Mouse (Mus musculus) liver, embryonic 14.5 days (tissue): Measurements from ENCODE around the gene Myoz1. TPM values are rescaled to one million over a fixed set of nuclear protein-coding genes. Genes with fewer than 3 reads are reported as not detected.

Source experiments
- ATAC-seq: fragments of 200-750 bp; cut with Nextera tagmentation; 2 replicates; pipeline ENCODE4 v1.8.0; 2017; ENCODE audit warnings: moderate number of reproducible peaks, mild to moderate bottlenecking, moderate library complexity; ENCODE audit not compliant: insufficient read depth
- DNase-seq, 3 experiments: peaks; one replicate each; pipeline ENCODE4 v3.0.0-alpha.2; 2012 to 2013; ENCODE audit warnings: low read depth in 3 of 3, low spot score in 3 of 3
- H3K27ac ChIP-seq: fragments of 300-500 bp; sonication (generic); 2 replicates; pipeline ENCODE4 v1.5.1; 2014; ENCODE audit warnings: moderate library complexity, mild to moderate bottlenecking, control low read depth, inconsistent platforms
- H3K27me3 ChIP-seq: fragments of 300-500 bp; sonication (generic); 2 replicates; pipeline ENCODE4 v1.6.1; 2014; ENCODE audit warnings: mild to moderate bottlenecking, low read length, moderate library complexity; ENCODE audit not compliant: control insufficient read depth, insufficient read depth
- H3K36me3 ChIP-seq: fragments of 300-500 bp; sonication (generic); replicated peaks from 2 replicates; pipeline ENCODE4 v1.6.1; 2014; ENCODE audit warnings: low read depth; ENCODE audit not compliant: control insufficient read depth, insufficient read depth
- H3K4me1 ChIP-seq, 2 experiments: fragments of 200-500 bp in 1 of 2; fragments of 300-500 bp in 1 of 2; sonication (generic) in 1 of 2; replicated peaks; 2 replicates each; pipeline ENCODE4 v1.6.1; 2012 to 2014; ENCODE audit warnings: antibody characterized with exemption in 1 of 2, inconsistent platforms in 1 of 2, low read length in 1 of 2; ENCODE audit not compliant: control insufficient read depth in 2 of 2, insufficient read depth in 2 of 2
- H3K4me2 ChIP-seq: fragments of 300-500 bp; sonication (generic); 2 replicates; pipeline ENCODE4 v1.6.1; 2014; ENCODE audit warnings: low read depth, mild to moderate bottlenecking, control low read depth, moderate library complexity
- H3K4me3 ChIP-seq, 2 experiments: fragments of 200-500 bp in 1 of 2; fragments of 300-500 bp in 1 of 2; sonication (generic) in 1 of 2; 2 replicates each; pipeline ENCODE4 v1.5.1; 2012 to 2014; ENCODE audit warnings: low read depth in 2 of 2, low read length in 2 of 2, mild to moderate bottlenecking in 2 of 2, control low read depth in 1 of 2, inconsistent platforms in 1 of 2, moderate library complexity in 1 of 2; ENCODE audit not compliant: insufficient read depth in 1 of 2
- H3K9ac ChIP-seq: fragments of 300-500 bp; sonication (generic); replicated peaks from 2 replicates; pipeline ENCODE4 v1.6.1; 2014; ENCODE audit warnings: mild to moderate bottlenecking, control low read depth, moderate library complexity
- H3K9me3 ChIP-seq: fragments of 300-500 bp; sonication (generic); 2 replicates; pipeline ENCODE4 v1.6.1; 2016; ENCODE audit warnings: low read length, mixed read lengths; ENCODE audit not compliant: control insufficient read depth
- CTCF ChIP-seq: IDR thresholded peaks from 2 replicates; pipeline ENCODE4 v1.5.1; 2016; ENCODE audit warnings: antibody characterized with exemption, low read depth, control low read depth
- EP300 ChIP-seq: IDR thresholded peaks from 2 replicates; pipeline ENCODE4 v1.6.1; 2016; ENCODE audit warnings: antibody characterized with exemption, low read depth
- WGBS: fragments of 180-500 bp; shearing (Covaris S2); extraction: QIAGEN DNeasy Blood & Tissue Kit; methylation state at CpG from one replicate; pipeline ENCODE4 v1.1.7; 2014; ENCODE audit not compliant: insufficient replicate concordance; 5-methylcytosine and 5-hydroxymethylcytosine counted together
- polyA plus RNA-seq, 2 experiments: library from polyadenylated mRNA; depleted of rRNA in 1 of 2; stranded (reverse) in 1 of 2; unstranded in 1 of 2; fragments of >200 nt; fragmentation: Nextera tagmentation in 1 of 2; extraction: Ambion mirVana in 1 of 2; gene quantifications; 2 replicates each; pipeline versions ENCODE4 v1.2.1 to v1.2.3; 2012 to 2014

Gene Myoz1
- polyA plus RNA-seq, 2 experiments: 0.10 TPM; not detected in 1

DNA sequence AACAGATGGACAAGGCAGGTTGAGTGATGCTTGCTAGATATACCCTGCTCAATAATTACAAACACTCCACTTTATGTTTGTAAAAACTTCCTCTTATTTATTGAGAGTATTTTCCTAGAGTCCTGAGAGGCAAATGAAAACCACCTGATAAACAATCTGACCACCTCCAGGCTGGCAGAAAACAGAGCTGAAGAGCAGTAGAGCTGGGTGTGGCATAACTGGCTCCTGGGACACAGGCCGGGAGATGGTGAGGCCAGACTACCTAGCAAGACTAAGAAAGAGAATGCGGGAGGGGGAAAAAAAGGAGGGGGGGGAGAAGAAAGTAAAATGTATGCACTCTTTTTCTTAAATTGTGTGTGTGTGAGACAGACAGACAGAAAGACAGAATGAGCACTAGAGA, 33.9 kb downstream of the Myoz1 start:
- Histone ChIP-seq H3K4me2 (no peak overlapping the region), H3K27me3 (no peaks in the 10 kb centered on the region), H3K9ac (no peak overlapping the region), H3K4me1 (peaks cover 3 to 9% of the 10 kb centered on the region in 2 experiments), H3K4me3 (no peak overlapping the region), H3K36me3 (no peaks in the 10 kb centered on the region), H3K9me3 (no peaks in the 10 kb centered on the region), H3K27ac (no peak overlapping the region)
- WGBS: 37% methylated on average over 2 of the region's 2 CpGs
- DNase-seq (no peak), ATAC-seq (no peak)
- no peak for TF ChIP-seq EP300
- no peak for TF ChIP-seq CTCF

DNA sequence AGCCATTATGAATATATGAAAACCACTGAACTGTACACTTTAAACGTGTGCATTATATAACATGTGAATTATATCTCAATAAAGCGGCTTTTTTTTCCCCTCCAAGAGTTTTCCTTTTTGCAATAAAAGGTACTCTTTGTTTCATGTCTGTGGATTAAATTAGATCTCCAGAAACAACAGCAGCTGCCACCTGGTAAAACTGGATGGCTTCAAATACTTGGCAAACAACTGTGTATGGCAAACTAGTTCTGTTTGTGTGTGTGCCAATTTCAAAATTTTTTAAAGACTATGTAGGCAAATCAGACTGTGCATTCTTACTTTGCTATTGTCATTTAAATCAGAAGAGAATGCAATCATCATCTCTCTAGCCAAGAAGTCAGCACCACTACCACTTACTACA, 34.4 kb downstream of the Myoz1 start:
- DNase-seq: no peak
- ATAC-seq: no peak
- Histone ChIP-seq H3K9me3 (no peaks in the 10 kb centered on the region), H3K9ac (no peak overlapping the region), H3K27ac (no peak overlapping the region), H3K36me3 (no peaks in the 10 kb centered on the region), H3K4me2 (no peak overlapping the region), H3K4me1 (peaks cover 3 to 9% of the 10 kb centered on the region in 2 experiments), H3K27me3 (no peaks in the 10 kb centered on the region), H3K4me3 (no peak overlapping the region)
- WGBS: 63% methylated on average over 2 of the region's 2 CpGs
- TF ChIP-seq EP300 (no peak), CTCF (no peak)

DNA sequence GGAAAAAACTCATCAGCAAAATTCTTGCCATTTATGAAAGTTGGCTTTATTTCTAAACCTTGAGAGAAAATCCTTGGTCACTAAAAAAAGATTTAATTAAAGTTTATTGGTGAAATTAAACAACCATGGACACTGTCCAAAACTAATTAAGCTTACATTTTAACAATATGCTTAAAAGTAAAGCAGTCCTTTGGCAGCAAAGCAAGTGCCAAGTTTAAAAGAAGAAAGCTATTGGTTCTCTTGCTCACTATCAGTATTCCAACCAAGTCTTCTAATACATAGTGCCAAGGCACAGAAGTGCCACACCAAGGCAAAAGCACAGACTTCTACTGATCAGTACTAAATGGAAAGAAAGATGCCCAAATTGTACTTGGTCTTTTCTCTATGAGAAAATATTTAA, 37.2 kb downstream of the Myoz1 start:
- Histone ChIP-seq H3K9me3 (no peaks in the 10 kb centered on the region), H3K36me3 (no peaks in the 10 kb centered on the region), H3K9ac (no peak overlapping the region), H3K27ac (no peak overlapping the region), H3K4me2 (no peak overlapping the region), H3K27me3 (no peaks in the 10 kb centered on the region), H3K4me3 (no peak overlapping the region), H3K4me1 (peaks cover 12 to 26% of the 10 kb centered on the region in 2 experiments)
- TF ChIP-seq EP300 (no peak), CTCF (no peak)
- ATAC-seq: no peak
- no peak for DNase-seq

DNA sequence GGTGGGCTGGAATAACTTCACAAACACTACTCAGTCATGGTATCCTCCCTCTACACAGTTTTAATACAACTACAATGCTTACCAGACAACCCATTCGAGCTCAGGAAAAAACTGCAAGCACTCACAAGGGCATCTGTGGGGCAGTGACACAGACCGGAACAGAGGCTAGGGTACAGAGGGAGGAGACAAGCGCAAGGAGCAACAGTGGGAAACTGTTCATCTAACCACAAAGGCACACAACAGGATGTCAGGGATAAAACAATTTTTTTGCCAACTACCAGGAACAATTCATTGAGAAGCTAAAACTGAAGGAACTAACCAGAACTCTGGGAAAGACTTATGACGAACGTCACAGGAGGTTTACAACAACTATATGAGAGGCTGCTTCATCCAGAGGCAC, 38.1 kb downstream of the Myoz1 start:
- no peak overlapping the region; the same call in 1 of the 2 replicates for H3K4me2 ChIP-seq
- H3K27me3 ChIP-seq: no peaks in the 10 kb centered on the region
- peaks cover 12 to 26% of the 10 kb centered on the region in 2 experiments for H3K4me1 ChIP-seq
- TF ChIP-seq EP300: no peak
- no peak for TF ChIP-seq CTCF
- no peak overlapping the region for H3K9ac ChIP-seq
- no peak overlapping the region for H3K4me3 ChIP-seq
- no peaks in the 10 kb centered on the region for H3K9me3 ChIP-seq
- ATAC-seq: no peak
- no peaks in the 10 kb centered on the region for H3K36me3 ChIP-seq
- H3K27ac ChIP-seq: no peak overlapping the region
- DNase-seq: no peak
- WGBS: 28% methylated on average over 5 of the region's 5 CpGs

DNA sequence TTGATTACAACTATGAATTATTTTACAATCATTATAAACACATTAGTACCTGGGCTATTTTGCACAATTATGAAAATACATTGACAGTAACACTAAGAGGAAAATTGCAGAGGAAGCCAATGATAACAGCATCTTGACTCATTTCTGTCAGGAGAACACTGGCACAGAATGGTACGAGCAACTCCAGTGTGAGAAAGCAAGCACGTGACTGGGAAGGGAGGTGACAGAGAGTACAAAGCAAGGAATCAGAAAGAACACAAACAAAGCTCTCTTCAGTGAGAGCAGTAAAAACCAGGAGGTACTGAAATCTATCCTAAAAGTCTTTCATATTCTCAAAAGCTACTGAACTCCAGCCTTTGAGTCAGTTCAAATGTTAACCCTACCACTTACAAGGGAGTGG, 39.9 kb downstream of the Myoz1 start:
- no peak for DNase-seq
- H3K4me3 ChIP-seq: no peak overlapping the region
- no peak overlapping the region for H3K9ac ChIP-seq
- no peak overlapping the region for H3K27ac ChIP-seq
- ATAC-seq: no peak
- no peak overlapping the region for H3K4me2 ChIP-seq
- no peaks in the 10 kb centered on the region for H3K36me3 ChIP-seq
- peaks cover 8 to 24% of the 10 kb centered on the region in 2 experiments for H3K4me1 ChIP-seq
- 14% methylated on average over 2 of the region's 2 CpGs for WGBS
- TF ChIP-seq EP300 (no peak), CTCF (no peak)
- H3K27me3 ChIP-seq: no peaks in the 10 kb centered on the region
- H3K9me3 ChIP-seq: no peaks in the 10 kb centered on the region

DNA sequence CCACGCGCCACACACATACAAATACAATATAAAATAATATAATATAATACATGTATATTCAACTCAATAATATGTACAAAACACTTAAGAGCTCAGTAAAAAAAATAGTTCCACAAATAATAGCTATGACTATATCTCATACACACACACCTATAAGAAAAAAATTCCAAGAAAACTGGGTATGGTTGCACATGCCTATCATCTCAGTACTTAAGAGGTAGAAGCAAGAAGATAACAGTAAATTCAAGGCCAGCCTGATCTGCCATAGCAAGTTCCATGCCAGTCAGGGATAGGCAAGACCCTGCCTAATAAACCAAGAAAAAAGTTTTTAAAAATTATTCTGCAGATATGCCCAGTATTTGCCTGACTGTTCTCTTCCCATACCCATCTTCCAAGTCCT, 41.3 kb downstream of the Myoz1 start:
- Histone ChIP-seq H3K36me3 (no peaks in the 10 kb centered on the region), H3K4me2 (no peak overlapping the region), H3K9ac (no peak overlapping the region), H3K4me1 (peaks cover 8 to 28% of the 10 kb centered on the region in 2 experiments), H3K27ac (no peak overlapping the region), H3K9me3 (no peaks in the 10 kb centered on the region), H3K4me3 (no peak overlapping the region), H3K27me3 (no peaks in the 10 kb centered on the region)
- ATAC-seq (peak; percentile 48; the same call in 1 of the 2 replicates), DNase-seq (no peak)
- TF ChIP-seq CTCF (no peak), EP300 (no peak)
- 92% methylated on average over 2 of the region's 2 CpGs for WGBS
